Mouse (Mus musculus): Measurements from ENCODE around the gene Gstt4.
"Not testable (repeated sequence)": the region's sequence is repeated elsewhere in the genome, so short reads cannot be mapped to it uniquely, and the experiment has no call there.

Gene Gstt4

DNA sequence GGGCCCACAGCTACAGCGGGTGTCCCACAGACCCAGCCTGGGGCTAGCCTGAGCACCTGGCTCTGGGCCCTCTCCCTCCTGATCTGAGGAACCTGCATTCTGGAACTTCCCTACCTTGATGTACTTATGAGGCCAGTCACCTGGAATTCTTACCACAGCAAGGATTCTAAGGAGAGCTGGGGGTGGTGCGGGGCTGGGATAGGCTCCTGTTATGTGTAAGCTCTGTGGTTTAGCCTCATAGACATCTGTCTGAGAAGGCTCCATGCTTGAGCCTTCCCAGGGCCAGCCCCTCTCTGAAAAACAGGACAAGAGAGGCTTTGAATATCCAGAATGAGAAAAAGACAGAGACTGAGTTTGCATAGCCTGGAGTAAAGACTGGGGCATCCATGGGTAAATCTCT is at the start of gene Gstt4:
Gene Gstt4 (minus strand): TSS at position 101 of the 400 bp plus-strand sequence.
- DNase-seq (ENCODE audit: low spot score): no peak

DNA sequence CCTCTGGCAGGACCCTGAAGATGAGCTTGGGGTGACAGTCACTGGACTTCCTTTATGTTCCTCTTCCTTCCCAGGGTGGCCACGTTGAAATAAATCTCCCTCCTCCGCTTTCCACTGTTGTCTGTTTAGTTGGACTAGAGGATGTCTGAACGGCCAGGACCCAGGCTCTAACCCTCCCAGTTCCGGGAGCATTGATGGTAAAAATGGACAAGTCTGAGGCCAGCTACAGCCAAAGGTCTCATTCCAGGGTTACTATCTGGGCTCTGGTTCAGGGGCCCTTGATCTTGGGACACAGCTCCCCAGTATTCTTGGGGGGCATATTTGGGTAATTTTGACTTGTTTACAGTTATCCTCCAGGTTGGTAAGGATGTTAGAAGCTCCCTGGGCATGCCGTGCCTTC is 39.2 kb upstream of the Gstt4 start:
- DNase-seq (ENCODE audit: low spot score): no peak

DNA sequence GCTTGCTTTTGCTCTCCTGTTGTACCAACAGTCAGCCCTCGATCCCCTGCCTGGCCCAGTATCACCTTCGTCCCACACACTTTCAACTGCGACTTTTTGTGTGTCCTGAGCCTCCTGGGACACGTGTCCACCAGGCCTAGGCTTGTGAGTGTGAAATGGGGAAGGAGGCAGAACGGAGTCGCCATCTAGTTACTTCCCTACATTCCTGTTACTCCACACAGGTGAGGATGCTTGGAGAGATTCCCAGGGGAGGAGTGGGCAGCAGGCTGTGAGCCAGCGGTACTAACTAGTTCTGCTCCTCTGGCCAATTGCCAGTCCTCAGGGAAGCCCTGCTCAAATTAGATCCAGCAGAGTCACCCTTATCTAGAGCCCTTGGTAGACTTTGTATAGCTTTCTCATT is 38.4 kb upstream of the Gstt4 start:
- DNase-seq (ENCODE audit: low spot score): no peak

DNA sequence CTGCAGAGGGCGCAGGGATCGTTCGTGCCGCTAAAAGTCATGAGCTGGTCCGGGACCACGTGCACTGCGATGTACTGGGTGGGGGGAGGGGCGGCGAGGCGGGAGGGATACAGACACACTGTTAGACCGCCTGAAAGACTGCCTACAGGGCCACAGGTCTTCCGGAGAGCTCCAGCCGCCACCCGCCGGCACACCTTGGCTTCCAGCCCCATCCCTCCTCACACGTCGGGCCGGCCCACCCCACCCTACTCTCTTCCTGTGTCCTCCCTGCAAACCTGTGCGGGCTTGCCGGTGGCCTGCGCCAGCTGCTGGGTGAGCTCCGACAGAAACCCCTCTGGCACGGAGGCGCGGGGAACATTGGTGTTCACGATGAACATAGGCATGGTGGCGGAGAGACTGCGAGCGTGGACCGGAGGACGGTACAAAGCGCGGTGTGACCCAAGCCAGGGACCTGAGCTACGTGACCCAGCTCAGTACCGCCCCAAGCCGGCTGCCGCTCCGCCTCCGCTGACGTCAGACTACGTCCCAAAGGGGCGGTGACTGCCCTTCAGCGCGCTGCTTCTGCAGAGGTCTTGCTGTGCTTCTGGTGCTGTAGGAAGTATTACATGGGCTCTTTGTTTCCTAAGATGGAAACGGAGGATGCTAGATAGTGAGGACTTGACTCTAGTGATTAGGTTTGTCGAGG is 37.6 kb upstream of the Gstt4 start, which contains the start of gene Mif:
Gene Mif (minus strand): TSS at position 455 of the 685 bp plus-strand sequence.
- peak; percentile 99 for DNase-seq (ENCODE audit: low spot score)

DNA sequence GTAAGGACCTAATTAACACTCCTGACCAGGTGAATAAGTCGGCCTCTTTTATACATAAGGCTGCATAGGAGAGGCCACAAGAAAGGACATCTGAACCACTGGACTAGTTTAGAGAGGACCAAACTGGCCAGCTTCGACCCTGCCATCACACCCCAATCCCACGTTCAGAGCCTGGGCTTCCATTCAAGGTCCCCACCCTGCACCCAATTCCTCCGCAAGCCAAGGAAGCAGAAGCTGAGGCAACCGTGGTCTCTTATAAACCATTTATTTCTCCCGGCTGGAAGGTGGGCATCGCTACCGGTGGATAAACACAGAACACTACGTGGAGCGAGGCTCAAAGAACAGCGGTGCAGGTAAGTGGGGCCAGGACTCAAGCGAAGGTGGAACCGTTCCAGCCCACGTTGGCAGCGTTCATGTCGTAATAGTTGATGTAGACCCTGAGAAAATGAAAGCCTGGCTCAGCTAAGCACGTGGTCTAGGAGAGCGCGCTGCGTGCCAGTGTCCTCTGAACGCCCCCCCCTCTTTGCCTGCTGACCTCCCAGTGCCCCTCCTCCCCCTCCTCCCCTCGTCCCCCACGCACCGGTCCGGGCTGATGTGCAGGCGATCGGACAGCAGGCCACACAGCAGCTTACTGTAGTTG is 36.9 kb upstream of the Gstt4 start:
- DNase-seq (ENCODE audit: low spot score): peak; percentile 83

DNA sequence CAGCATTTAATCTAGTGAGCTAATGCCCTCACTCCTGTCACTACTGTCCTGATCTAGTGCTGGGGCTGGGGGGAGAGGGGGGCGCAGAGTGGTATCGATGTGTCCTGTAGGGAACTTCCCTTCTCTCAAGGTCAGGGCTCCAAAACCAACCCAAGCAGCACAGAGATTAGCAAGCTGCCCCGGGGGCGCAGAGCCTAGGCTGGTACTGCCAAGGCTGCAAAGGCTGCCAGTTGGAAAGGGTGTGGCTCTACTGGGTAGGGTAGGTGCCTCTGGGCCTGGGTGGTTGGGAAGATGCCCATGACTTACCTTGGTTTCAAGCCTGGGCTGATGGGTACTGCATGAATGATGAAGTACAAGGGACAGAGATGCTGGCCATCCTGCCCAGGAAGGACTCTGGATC is 35.3 kb upstream of the Gstt4 start:
- DNase-seq (ENCODE audit: low spot score): no peak

DNA sequence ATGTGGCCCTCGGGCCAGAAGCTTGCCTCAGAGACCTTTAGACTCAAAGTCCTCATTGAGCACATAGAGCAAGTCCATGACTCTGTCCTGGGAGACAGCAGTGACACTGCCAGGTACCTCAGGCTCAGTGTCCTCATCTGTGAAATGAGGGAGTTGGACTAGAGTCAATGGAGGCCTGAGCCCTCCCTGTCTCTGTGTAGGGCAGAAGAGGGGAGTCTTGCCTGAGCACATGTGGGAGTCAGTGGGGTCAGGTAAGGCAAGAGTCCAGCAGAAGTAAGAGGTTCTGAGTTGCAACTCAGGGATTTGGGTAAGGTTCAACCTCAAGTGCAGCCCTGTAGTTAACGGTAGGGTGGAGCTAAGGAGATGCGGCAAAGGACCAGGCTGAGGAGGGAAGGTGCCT is 34.6 kb upstream of the Gstt4 start:
- no peak for DNase-seq (ENCODE audit: low spot score)

DNA sequence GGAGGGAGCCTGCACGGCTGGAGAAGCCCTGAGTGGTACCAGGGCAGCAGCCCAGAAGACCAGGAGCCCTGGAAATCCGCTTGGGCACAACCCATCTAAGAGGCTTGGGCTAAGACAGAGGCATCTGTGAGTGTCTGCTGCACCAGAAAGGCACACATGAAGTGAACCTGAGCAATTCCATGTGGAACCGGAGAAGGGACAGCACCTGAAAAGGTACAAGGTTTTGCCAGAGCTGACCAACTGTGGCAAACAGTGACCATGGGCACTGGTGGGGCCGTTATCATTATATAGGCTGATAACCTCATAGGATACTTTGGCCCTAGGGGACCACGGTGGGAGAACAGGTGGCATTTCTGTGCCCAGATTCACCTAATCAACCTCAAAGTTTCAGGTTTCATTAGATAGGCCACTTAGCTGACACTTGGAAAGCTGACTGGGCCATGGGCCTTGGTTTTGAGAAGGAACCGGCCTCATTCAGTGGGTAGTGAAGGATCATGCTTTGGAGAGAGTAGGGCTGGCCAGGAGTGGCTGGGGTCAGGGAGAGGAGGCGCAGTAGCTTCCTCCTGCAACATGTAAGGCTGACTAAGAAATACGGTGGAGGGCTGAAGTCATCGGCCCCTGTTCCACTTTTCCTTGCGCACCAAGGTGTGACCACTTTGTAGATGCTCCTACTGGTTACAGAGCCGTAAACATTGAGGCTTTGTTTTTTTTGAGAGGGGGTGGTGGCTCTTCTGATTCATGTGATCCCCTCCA is 34.0 kb upstream of the Gstt4 start:
- DNase-seq (ENCODE audit: low spot score): no peak

DNA sequence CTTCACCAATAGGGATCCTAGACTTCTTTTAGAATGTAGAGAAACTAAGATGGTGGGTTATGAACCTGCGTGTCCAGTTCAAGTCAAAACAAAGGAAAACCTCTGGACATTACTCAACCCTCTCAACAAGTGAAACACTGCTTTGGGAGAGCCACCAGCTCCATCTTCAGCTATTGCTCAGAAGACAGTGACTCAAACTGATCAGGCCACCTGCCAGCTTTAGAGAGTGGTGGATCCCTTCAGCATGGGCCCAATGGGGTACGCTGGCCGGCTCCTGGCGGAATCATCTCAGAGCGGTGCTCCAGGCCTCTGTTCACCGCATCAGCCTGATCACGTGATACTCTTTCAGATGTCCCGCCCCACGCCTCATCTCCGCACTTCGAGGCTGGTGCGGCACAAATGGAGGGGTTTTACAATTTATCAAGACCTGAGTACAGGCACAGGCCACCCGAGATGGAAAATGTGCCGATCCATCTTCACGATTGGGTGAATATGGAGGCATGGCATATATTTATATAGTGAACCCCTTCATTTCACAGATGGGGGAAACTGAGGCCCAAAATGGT is 33.2 kb upstream of the Gstt4 start:
- no peak for DNase-seq (ENCODE audit: low spot score)

DNA sequence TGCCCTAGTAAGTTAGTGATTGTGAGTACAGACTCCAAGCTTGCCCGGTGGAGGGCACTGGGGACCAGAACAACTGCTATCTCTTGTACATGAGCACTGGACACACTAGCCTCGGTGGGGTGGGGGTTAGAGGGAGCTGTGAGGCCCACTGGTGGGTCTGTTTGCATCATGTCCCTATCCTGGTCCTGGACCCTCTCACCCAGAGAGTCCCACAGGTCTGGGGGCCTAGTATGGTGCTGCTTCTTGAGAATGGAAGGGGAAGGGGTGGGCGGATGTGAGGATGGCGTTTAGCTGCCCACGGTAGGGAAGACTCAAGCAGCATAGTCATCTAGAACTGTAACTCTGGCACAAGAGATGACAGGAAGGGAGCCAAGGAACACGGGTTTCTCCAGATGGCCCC is 32.4 kb upstream of the Gstt4 start:
- no peak for DNase-seq (ENCODE audit: low spot score)

DNA sequence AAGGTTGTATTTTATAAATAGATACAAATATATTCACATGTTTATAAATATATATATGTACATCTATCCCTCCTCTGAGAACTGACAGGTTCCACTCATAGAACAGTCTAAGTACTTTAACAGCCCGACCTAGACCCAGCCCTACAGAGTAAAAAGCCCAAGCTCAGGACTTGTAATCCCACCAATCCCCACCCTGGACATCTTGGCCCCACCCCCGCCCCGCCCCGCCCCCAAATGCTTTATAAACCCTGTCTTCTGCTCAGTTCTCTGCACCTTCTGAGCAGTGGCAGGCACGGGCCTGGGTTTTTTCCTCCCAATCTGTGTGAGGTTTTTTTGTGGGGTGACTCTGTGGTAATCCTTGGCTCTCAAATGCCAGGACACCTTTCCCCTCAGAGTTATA is 31.8 kb upstream of the Gstt4 start:
- no peak for DNase-seq (ENCODE audit: low spot score)

DNA sequence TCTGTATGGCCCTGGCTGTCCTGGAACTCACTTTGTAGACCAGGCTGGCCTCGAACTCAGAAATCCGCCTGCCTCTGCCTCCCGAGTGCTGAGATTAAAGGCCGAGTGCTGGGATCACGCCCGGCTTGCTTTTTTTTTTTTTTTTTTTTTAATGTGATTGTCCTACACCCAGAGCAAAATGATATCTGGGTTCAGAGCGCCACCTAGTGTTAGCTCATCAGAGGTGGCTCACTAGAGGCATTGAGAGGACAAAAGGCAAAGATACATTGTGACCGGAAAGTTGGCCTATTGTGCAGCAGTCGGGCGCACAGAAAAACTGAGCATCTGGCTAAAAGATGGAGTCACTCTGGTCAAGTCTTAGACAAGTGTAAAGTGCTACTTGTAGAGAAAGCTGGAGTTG is 31.1 kb upstream of the Gstt4 start:
- DNase-seq (ENCODE audit: low spot score): peak; percentile 91

DNA sequence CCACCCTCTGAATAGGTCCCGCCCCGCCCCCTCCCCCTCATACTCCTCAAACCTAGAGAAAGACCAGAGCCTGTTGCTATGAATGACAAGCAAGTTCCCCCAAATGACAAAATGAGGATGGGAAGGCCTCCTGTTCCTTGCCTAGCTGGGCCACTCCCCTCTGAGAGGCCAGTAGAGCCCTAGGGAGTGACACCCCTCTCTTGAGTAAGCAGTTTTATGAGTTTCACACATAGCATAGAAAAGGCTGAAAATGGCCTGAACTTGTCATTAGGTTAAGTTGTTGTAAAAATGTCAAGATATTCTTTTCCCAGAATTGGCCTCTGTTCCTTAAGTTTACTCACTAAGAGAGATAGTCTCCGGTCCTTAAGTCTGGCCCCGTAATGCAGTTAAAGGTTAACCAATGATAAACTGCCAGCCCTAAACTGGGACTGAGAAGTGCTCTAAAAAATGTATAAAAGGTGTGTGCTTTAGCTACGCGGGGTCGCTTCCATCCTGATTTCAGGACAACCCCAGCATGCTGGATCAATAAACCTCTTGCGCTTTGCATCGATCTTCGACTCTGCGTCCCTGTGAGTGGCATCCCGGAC is 30.3 kb upstream of the Gstt4 start:
- no peak for DNase-seq (ENCODE audit: low spot score)

DNA sequence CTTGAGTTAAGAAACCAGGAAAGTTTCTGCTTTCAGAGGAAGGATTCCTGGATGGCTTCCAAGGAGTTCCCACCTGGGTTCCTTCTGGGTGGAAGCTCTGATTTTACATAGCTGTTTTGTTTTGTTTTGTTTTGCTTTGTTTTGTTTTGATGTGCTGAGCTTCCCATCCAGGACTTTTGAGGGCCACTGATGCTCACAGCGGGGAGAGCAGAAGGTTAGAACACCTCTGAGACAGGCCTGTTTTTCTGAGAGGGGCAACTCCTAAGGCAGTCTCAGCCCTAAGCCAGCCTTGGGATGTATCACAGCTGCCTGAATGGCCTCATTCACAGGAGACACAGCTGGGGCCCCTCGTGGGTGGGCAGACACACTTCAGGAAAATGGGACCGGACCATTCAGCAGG is 29.3 kb upstream of the Gstt4 start:
- no peak for DNase-seq (ENCODE audit: low spot score)

DNA sequence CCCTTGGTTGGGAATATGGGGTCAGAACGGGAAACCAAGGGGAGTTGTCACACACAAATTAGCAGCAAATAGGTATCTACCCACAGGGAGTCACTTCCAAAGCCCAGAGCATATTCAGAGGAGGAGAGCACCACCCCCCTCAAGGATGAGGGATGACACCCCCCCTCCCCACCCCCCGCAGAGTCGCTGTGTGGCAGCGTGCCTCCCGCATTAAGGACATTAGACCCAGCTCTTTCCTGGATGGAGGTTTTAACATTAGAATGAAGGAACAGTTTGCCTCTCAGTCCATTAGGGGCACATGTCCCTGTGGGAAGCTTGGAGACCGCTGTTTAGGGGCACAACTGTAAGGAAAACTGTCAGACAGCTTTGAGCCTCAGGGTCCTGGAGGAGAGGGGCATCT is 28.7 kb upstream of the Gstt4 start:
- DNase-seq (ENCODE audit: low spot score): no peak

DNA sequence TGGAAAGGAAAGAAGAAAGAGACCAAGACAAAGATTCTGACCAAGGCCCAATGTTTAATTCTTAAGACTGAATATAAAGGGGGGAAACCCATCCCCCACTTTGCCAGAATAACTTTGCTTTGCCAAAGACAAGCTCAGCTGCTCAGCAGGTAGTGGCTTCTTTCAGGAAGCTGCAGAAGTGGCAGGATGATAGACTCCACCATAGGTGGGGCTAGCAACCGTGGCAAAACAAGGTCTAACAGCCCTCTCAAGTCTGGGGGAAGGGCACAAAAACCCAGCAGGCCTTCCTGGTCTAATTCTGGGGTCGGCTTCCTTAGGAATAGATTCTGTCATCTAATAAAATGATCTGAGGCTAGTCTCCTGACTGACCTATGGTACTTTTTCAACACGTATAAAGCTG is 26.0 kb upstream of the Gstt4 start:
- no peak for DNase-seq (ENCODE audit: low spot score)

DNA sequence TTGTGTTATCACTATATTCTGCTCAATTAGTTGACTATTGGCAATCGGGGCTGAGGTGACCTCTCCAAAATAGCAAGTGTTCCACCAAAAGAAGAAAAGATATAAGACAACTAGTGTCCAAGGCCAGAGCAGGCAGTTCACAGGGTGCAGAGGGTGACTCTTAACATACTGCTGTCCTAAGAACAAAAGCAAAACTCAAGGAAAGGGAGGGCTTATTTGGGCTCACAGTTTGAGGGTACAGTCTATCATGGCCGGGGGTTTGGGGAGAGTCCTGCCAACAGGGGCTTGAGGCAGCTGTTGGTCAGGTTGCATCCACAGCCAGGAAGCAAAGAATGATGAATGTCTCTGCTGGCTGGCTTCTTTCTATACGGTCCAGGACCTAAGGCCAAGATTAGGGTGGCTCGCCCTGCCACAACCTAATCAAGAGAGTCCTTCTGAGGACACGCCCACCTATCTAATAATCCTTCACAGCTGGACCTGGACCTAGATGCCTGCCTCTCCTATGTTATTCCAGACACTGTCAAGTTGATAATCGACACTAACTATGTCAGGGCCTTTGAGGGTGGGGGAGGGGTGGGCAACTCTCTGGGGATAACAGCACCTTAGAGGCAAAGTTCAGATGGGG is 23.1 kb upstream of the Gstt4 start:
- DNase-seq (ENCODE audit: low spot score): no peak

DNA sequence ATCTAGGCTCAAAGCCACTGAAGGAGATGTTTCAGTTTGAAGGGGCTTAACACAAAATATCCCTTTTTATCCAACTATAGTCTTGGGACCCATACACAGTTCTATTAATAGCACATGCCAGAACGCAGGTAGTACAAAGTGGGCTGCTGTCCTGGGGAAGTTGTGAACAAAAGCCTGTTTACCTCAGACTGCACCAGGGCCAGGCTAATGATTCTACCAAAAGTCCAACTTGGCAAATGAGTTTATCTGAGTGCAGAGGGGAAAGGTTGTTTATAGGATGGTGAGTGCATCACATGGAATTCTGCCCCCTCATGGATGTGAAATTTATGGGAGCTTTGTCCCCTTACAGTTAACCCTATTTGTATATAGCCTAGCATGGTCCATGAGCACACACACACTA is 22.5 kb upstream of the Gstt4 start:
- no peak for DNase-seq (ENCODE audit: low spot score)

DNA sequence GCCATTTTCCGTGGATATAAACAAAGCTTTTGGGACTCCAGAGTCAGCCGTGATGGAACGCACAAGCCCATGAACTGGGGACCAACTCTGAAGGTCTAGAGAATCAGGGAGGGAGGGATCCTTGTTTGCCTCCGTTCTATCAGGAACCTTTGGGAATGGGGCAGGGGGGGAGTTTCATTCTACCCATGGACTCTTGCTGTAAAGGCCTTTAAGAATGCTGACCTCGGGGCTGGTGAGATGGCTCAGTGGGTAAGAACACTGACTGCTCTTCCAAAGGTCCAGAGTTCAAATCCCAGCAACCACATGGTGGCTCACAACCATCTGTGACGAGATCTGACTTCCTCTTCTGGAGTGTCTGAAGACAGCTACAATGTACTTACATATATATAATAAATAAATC is 21.6 kb upstream of the Gstt4 start:
- DNase-seq (ENCODE audit: low spot score): not testable (repeated sequence)

DNA sequence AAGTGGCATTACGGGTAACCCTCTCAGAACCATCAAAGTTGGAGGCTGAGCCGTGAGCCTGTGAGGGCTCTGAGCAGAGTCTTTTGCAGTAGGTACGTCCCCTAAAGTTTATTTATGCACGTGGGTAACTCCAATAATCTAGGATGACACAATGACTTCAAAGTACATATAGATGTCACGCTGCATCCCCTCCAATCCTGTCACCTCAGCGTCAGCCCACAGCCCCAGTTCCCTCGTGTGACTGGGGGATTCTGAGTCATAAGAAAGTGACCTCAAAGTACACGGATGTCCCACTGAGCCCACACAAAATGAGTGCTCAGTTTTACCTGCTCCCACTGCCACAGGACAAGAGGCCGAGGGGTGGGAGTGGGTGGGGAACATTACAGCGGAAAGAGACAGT is 16.7 kb upstream of the Gstt4 start:
- no peak for DNase-seq (ENCODE audit: low spot score)

DNA sequence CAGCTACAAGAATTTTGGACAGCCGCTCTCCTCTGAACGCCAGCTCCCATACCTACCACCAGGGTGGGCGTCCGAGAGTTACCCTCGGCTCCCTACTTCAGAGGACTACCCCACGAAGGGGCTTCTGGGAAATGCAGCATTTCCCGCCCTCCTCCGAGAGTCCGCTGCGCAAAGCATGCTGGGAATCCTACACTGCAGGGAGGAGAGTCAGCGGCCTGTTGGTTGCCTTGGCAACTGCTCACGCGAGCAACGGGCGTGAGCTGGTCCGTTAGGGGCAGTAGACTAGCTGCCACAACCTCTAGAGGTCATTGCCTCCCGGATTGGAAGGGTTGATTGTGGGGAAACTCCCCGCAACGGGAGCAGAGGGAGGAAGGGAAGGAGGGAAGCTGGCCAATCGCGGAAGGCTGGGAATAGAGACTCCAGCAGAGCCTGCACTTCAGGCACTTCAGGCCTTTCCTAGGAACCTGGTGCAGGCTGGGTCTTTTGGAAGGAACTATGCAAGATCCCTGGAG is 15.0 kb upstream of the Gstt4 start, which contains the start of gene Gstt2:
Gene Gstt2 (minus strand): TSS at position 177 of the 512 bp plus-strand sequence.
- DNase-seq (ENCODE audit: low spot score): peak; percentile 99

Measured in embryo, embryonic 10 days (tissue).